Mouse (Mus musculus): Measurements from ENCODE around the gene Tnrc6a.
"Not testable (repeated sequence)": the region's sequence is repeated elsewhere in the genome, so short reads cannot be mapped to it uniquely, and the experiment has no call there.

The Tnrc6a gene

GRCm38 (mm10) chr7:123123665-123124298 is at the start of gene Tnrc6a:
Tnrc6a (plus strand) TSS chr7:123123885.
- DNase-seq (ENCODE audit: low read depth, low spot score) = peak; percentile 94

- DNase-seq (ENCODE audit: low read depth, low spot score) = no peak
Measured at GRCm38 (mm10) chr7:123082236-123082635, 41.4 kb upstream of the Tnrc6a start.

- DNase-seq (ENCODE audit: low read depth, low spot score) = no peak
Measured at GRCm38 (mm10) chr7:123083441-123084123, 40.1 kb upstream of the Tnrc6a start.

GRCm38 (mm10) chr7:123084180-123084691 is 39.4 kb upstream of the Tnrc6a start:
- DNase-seq (ENCODE audit: low read depth, low spot score) = peak; percentile 77

GRCm38 (mm10) chr7:123084708-123085107 is 39.0 kb upstream of the Tnrc6a start:
- DNase-seq (ENCODE audit: low read depth, low spot score) = peak; percentile 85

- no peak for DNase-seq (ENCODE audit: low read depth, low spot score)
Measured at GRCm38 (mm10) chr7:123088920-123089319, 34.8 kb upstream of the Tnrc6a start.

GRCm38 (mm10) chr7:123096344-123097120 is 27.2 kb upstream of the Tnrc6a start:
- DNase-seq (ENCODE audit: low read depth, low spot score) = no peak

- no peak for DNase-seq (ENCODE audit: low read depth, low spot score)
Measured at GRCm38 (mm10) chr7:123097891-123098750, 25.6 kb upstream of the Tnrc6a start.

GRCm38 (mm10) chr7:123101295-123101694 is 22.4 kb upstream of the Tnrc6a start:
- DNase-seq (ENCODE audit: low read depth, low spot score) = no peak

- DNase-seq (ENCODE audit: low read depth, low spot score) = not testable (repeated sequence)
Measured at GRCm38 (mm10) chr7:123105381-123105780, 18.3 kb upstream of the Tnrc6a start.

GRCm38 (mm10) chr7:123105906-123106305 is 17.8 kb upstream of the Tnrc6a start:
- DNase-seq (ENCODE audit: low read depth, low spot score) = no peak

GRCm38 (mm10) chr7:123106326-123106725 is 17.4 kb upstream of the Tnrc6a start:
- no peak for DNase-seq (ENCODE audit: low read depth, low spot score)

GRCm38 (mm10) chr7:123108058-123109055 is 15.3 kb upstream of the Tnrc6a start:
- peak; percentile 79 for DNase-seq (ENCODE audit: low read depth, low spot score)

- DNase-seq (ENCODE audit: low read depth, low spot score) = peak; percentile 23
Measured at GRCm38 (mm10) chr7:123109361-123110000, 14.2 kb upstream of the Tnrc6a start.

- peak; percentile 17 for DNase-seq (ENCODE audit: low read depth, low spot score)
Measured at GRCm38 (mm10) chr7:123110135-123110534, 13.6 kb upstream of the Tnrc6a start.

- DNase-seq (ENCODE audit: low read depth, low spot score) = no peak
Measured at GRCm38 (mm10) chr7:123113590-123113989, 10.1 kb upstream of the Tnrc6a start.

- no peak for DNase-seq (ENCODE audit: low read depth, low spot score)
Measured at GRCm38 (mm10) chr7:123116799-123117198, 6.9 kb upstream of the Tnrc6a start.

GRCm38 (mm10) chr7:123117209-123117608 is 6.5 kb upstream of the Tnrc6a start:
- DNase-seq (ENCODE audit: low read depth, low spot score) = no peak

- DNase-seq (ENCODE audit: low read depth, low spot score) = no peak
Measured at GRCm38 (mm10) chr7:123120516-123120915, 3.2 kb upstream of the Tnrc6a start.

Data from CD4-positive helper T cell, adult 2 months (primary cell).